Mouse (Mus musculus) kidney, postnatal 14 days (tissue): ENCODE results near the gene Cep70.

Source experiments
- DNase-seq: peaks from one replicate; pipeline ENCODE4 v3.0.0; 2022; ENCODE audit warnings: mixed read lengths

Cep70 gene

GRCm38 (mm10) chr9:99243190-99243894 is at the start of gene Cep70:
Gene Cep70 (plus strand): TSS chr9:99243367.
- peak; percentile 98 for DNase-seq

DNA sequence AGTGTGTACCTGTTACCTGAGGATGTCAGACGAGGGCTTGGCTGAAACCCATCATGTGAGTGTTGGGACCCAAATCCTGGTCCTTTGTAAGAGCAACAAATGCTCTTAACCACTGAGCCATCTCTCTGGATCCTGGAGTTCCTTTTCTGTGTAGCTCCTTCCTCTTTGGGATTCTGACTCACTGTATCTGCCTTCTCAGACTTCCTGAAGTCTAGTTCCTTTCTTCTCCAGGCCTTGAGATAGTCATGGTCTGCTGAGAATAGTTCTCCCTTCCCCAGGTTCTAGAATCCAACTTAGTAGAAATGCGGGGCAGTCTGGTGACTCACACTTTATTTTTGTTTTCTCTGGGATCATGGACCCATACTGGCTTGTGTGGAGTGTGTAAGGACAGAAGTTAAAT is 30.5 kb upstream of the Cep70 start:
- DNase-seq = no peak

- no peak for DNase-seq
Measured at GRCm38 (mm10) chr9:99216182-99216581, 27.0 kb upstream of the Cep70 start.

GRCm38 (mm10) chr9:99217999-99218719 is 25.0 kb upstream of the Cep70 start:
- DNase-seq = peak; percentile 69

GRCm38 (mm10) chr9:99221636-99222035 is 21.5 kb upstream of the Cep70 start:
- no peak for DNase-seq

DNA sequence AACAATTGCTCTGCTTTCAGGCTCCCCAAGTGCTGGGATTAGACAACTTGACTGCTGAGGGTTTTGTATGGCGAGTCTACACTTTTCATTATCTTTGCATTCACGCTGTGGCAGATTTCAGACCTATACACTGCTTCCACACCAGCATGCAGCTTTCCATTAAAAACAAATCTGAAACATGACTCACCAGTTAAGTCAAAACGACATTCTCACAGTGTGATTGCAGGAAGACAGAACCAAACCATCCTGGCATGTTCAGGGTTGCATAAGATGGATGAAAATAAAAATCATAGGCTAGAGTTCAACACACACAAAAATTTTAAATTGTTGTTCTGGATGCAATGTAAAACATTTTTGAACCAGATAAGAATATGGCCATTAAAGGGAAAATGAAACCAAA is 18.6 kb upstream of the Cep70 start:
- no peak for DNase-seq

- DNase-seq = no peak
Measured at GRCm38 (mm10) chr9:99229450-99229849, 13.7 kb upstream of the Cep70 start.

DNA sequence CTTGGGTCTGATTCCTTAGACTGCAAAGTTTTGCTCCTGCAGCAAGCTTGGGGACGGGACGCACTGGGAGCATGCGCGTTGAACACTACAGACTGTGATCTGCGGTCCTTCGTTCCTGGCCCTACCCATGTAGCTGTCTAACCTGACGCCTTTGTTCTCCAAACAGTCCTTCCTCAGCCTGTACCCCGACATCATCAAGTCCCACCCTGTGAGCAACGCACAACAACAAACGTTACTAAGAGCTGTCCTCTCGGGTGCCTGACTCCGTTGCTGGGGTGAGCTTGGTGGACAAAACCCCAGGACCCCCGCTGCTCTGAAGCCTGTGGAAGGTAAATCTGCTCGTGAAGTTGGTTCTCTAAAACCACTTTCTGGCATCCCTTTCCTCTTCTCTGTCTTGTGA is 6.0 kb upstream of the Cep70 start, which contains the start of gene Faiml:
Faiml (minus strand) TSS at position 101 of the 400 bp plus-strand sequence.
- no peak for DNase-seq

GRCm38 (mm10) chr9:99238276-99238675 is 4.9 kb upstream of the Cep70 start:
- DNase-seq = no peak

DNA sequence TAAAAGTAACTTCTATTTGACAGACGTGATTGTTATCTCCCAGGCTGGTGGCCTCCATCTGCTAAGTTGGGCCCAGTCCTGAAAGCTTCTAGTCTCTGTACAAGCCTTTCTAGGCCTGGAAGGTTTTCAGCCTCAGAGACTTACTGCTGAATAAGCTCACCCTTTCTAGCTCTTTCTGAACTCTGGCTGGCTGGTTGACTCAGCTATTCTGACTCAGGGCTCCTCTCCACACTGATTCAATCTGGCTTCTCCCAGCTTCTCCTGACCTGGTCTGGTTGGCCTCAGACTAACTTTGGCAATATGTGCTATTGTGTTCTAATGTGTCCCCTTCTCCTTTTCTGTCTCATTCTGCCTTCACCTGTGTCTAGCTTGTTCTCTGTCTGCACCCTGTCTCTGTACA is 3.9 kb upstream of the Cep70 start:
- no peak for DNase-seq

GRCm38 (mm10) chr9:99240571-99240970 is 2.6 kb upstream of the Cep70 start:
- DNase-seq = no peak

DNA sequence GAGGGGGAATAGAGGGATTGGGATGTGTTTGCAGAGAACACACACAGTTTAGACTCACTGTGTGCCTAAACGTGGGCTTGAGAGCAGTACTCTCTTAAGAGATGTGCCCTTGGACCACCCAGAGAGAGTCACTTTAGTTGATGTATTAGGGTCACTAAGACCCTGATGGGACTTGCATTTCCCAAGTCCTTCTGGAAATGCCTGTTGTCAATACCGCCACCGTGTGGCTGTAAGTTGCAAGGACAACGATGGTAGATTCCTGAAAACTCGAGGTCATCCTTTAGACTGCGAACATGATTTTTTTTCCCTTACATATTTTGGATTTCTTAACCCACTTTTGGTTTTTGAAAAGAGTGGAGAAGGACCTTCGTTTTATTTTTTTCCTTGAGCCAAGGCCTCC is 1.1 kb upstream of the Cep70 start:
- DNase-seq = peak; percentile 65

DNA sequence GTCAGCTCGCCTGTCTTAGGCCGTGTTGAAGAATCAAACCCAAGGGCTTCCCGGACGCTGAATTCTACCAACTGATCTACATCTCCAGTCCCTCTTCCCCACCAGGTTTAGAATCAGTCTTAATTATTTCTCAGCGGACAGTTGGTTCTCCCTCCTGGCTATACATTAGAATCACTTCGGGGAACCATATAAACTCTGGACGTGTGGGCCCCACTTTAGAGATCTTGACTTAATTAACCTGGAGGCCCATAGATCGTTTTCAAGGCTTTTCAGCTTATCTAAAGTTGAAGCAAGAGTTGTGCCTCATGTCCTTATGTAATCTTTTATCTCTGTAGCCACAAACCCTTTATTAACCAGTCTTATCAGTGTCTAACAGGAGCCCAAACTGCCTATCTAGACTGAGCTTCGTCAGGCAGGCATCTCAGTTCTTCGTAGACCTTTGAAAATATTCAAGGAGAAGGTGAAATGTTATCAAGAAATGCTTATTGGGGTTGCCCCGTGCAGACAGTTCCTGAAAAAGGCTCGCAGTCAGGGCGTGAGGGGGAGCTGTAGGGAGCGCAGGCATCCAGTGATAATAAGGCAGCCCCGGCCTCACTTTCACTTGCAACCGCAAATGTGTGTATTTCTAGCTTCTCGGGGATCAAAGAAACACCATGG is 506 bp upstream of the Cep70 start:
- DNase-seq = peak; percentile 4

GRCm38 (mm10) chr9:99243895-99244293 is 727 bp downstream of the Cep70 start:
- no peak for DNase-seq

GRCm38 (mm10) chr9:99248304-99248703 is 5.1 kb downstream of the Cep70 start:
- DNase-seq = no peak

DNA sequence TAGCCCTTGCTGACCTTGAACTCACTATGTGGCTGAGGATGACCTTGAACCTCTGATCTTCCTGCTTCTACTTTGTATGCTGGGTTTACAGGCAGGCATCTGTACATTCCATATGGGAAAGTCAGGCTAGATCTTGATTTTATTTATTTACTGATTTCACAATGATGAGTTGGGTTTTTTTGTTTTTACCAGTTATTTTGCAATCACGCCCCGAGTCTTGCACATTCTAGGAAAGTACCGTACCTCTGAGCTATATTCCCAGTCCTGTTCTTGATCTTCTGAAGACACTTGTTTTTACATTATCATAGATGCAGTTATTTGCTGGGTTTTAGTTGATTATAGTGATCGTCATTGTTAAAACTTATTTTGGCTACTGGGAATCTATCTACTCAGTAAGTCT is 5.7 kb downstream of the Cep70 start:
- DNase-seq = no peak

GRCm38 (mm10) chr9:99253861-99254260 is 10.7 kb downstream of the Cep70 start:
- no peak for DNase-seq

DNA sequence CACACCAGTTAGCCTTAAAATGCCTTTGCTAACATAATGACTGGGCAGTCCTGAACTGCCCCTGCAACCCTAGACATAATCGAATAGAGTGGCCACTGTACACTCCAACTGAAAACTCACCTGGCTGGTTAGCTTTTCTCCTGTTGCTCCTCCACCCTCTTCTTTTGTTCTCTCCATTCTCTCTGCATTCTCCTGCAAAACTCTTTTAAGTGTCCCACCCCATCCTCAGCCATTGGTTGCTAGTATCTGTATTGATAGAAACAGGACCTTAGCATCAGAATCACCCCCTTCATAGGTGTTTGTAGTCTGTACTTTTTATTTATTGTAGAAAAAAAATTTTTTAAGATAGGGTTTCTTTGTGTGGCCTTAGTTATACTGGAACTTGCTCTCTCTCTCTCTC is 13.0 kb downstream of the Cep70 start:
- no peak for DNase-seq

DNA sequence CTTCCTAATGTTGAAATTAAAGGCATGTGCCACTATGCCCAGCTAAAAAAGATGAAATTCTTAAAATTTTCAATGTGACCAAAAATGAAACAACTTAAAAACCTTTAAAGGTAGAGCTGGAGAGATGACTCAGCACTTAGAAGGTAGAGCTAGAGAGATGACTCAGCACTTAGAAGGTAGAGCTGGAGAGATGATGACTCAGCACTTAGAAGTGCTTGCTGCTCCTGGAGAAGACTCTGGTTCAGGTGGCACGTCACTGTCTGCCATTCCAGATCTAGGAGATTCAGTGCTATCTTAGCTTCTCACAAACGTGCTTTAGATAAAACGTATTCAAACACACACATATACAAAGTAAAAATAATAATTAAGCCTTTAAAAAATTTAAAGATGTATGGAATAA is 13.7 kb downstream of the Cep70 start:
- no peak for DNase-seq

GRCm38 (mm10) chr9:99258891-99259290 is 15.7 kb downstream of the Cep70 start:
- DNase-seq = no peak

GRCm38 (mm10) chr9:99304296-99304695 is 61.1 kb downstream of the Cep70 start:
- DNase-seq = no peak

- DNase-seq = no peak
Measured at GRCm38 (mm10) chr9:99306226-99306625, 63.1 kb downstream of the Cep70 start.

DNA sequence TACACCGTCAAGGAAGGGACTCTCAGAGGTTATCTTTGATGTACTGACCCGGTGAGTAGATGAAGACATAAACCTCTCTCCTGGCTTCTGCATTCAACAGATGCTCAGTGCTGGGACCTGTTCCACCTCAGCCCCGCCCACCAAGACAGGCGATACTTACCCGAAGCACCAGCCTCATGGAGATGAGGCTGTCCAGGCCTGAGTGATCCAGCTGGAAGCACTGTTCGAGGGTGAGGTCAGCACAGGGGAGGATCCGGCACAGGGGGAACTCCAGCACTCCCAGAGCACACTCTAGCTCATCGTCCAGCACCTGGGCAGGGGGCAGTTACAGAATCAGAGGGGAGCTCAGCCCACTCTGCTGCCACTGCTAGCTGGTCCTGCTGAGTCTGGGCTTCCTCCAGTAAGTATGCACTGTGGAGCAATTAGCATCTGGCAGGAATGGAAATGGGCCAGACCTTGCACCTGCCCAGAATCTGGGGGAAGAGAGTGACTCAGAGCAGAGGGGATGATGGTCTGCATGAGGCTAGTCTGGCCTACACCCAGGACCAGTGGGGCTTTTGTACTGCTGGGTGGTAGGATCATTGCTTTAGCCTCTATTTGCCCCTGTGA is 76.3 kb downstream of the Cep70 start:
- no peak for DNase-seq

DNA sequence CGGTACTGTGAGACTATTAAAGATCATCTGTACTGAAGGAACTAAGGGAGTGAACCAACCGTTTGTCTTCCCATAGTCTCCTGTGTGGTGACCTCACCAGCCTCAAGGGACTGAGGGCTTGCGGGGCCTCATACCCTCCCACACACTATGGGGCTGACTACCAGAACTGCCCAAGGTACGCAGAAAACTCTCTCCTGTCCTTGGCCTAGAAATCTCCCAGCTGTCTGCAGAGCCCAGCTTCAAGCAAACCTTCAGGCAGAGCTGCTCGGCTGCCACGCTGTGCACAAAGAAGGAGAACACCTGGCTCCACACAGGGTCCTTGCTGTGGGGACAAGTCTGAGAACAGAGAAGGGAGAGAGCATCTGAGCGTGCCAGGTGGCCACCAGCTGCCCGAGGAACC is 76.8 kb downstream of the Cep70 start:
- no peak for DNase-seq
